Mouse (Mus musculus) ES-Bruce4 (cell line): ENCODE measurements at regions not wholly inside any gene's neighbourhood (a gene's known extent, or its start where the extent isn't known, plus 50 kb on each side); places are given as distances from the start of the nearest gene placed in this dataset.

Source experiments
- CTCF ChIP-seq: IDR thresholded peaks from one replicate; pipeline ENCODE4 v1.8.1; 2011; ENCODE audit warnings: low read depth, low read length
- EP300 ChIP-seq: IDR thresholded peaks from 2 replicates; pipeline ENCODE4 v1.6.1; 2011; ENCODE audit warnings: low read depth, low read length; ENCODE audit not compliant: insufficient read depth

DNA sequence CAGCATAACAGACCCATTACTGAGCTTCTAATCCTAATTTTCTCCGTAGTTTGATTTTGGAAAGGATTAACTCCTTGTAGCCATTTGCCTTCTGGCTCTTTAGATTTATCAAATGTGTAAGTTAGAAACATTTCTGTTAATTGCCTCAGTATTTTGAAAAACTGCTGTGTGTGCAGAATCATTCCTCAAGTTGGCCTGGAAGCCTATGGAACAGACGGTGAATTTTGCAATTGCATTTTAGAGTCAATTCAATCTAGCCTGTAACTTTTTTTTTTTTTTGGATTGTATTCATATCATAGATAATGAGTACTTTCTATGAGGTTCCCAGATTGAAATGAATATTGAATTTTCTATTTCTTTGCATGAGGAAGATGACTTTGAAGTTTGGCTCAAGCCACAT is 146.3 kb downstream of the Wdr20rt start:
- TF ChIP-seq CTCF (no peak), EP300 (no peak)
